Mouse (Mus musculus) heart, adult 2 months (tissue): Measurements from ENCODE around the gene Masp1.

Source experiments
- CTCF ChIP-seq: fragments of 200-600 bp; IDR thresholded peaks from 2 replicates; pipeline ENCODE4 v1.8.1; 2022; ENCODE audit warnings: antibody characterized with exemption, mild to moderate bottlenecking, moderate library complexity
- EP300 ChIP-seq: fragments of 200-500 bp; IDR thresholded peaks from 2 replicates; pipeline ENCODE4 v1.6.1; 2011; ENCODE audit warnings: low read depth, low read length, control low read depth; ENCODE audit not compliant: insufficient read depth

DNA sequence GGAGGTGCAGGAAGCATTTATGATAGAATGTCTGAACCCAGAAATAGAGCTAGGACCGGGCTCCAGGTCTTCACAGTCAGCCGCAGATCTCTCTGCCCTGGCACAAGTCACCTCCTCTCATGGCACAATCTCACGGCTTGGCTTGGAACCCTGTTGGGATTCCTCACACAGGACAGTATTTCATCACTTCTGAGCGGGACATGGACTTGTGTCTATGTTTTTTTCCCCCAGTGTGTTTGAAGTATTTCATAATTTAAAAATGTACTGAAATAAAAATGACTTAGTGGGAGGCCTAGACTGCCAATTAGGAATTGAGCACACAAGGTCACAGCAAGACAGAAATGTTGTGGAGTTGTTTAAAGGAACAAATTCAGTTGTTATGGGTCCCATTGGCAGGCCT, 76.4 kb downstream of the Masp1 start:
- TF ChIP-seq EP300 (no peak), CTCF (no peak)
